Mouse (Mus musculus): ENCODE results near the gene Slc20a1. TPM values are rescaled to one million over a fixed set of nuclear protein-coding genes. Genes with fewer than 3 reads are reported as not detected.

Gene Slc20a1
- total RNA-seq, 1 experiment: 309 TPM

- Histone ChIP-seq H3K9me3 (ENCODE audit: control insufficient read depth, insufficient read depth, low read depth, low read length) (no peaks in the 10 kb centered on the region), H3K9ac (ENCODE audit: insufficient read depth, low read depth, low read length, poor library complexity, severe bottlenecking) (no peak overlapping the region), H3K4me1 (ENCODE audit: control insufficient read depth in 2 of 2, insufficient read depth in 2 of 2, low read length in 2 of 2, poor library complexity in 1 of 2) (peaks cover 3 to 4% of the 10 kb centered on the region in 2 experiments; a peak in 2 of 4 replicates), H3K27ac (ENCODE audit: insufficient read depth, low read depth, low read length, poor library complexity, severe bottlenecking) (no peak overlapping the region), H3K4me3 (ENCODE audit: insufficient read depth in 1 of 2, low read depth in 1 of 2, low read length in 2 of 2, poor library complexity in 1 of 2, severe bottlenecking in 1 of 2) (no peak overlapping the region), H3K36me3 (ENCODE audit: control insufficient read depth, insufficient read depth, low read length, poor library complexity, severe bottlenecking) (peaks cover 59% of the 10 kb centered on the region)
- in situ Hi-C loops (cut with MboI; ENCODE audit: low sequenced_read_pairs in 2 of 2, unreplicated experiment in 2 of 2): no loop called here
- DNase-seq (ENCODE audit: low read depth, low spot score): no peak
- no peak for TF ChIP-seq ZNF384 (IDR thresholded peaks at IDR 0.05; ENCODE audit: low read depth, low read length)
These were observed 11.7 kb downstream of the Slc20a1 start for GRCm38 (mm10) chr2:129210089-129210749.

- no peak overlapping the region for H3K9ac ChIP-seq (ENCODE audit: insufficient read depth, low read depth, low read length, poor library complexity, severe bottlenecking)
- in situ Hi-C loops (cut with MboI; ENCODE audit: low sequenced_read_pairs in 2 of 2, unreplicated experiment in 2 of 2): no loop called here
- no peak for TF ChIP-seq HCFC1 (IDR thresholded peaks at IDR 0.05; ENCODE audit: borderline replicate concordance, insufficient read depth, low read length)
- TF ChIP-seq ZC3H11A (IDR thresholded peaks at IDR 0.05; ENCODE audit: borderline replicate concordance, low read depth, low read length): no peak
- no peak for TF ChIP-seq MAFK (IDR thresholded peaks at IDR 0.05; ENCODE audit: insufficient read depth, low read depth, low read length)
- no peak for TF ChIP-seq ZNF384 (IDR thresholded peaks at IDR 0.05; ENCODE audit: low read depth, low read length)
- TF ChIP-seq CHD2 (IDR thresholded peaks at IDR 0.05; ENCODE audit: low read depth, low read length): no peak
- DNase-seq (ENCODE audit: low read depth, low spot score): no peak
- H3K36me3 ChIP-seq (ENCODE audit: control insufficient read depth, insufficient read depth, low read length, poor library complexity, severe bottlenecking): peaks cover 51% of the 10 kb centered on the region
- H3K27ac ChIP-seq (ENCODE audit: insufficient read depth, low read depth, low read length, poor library complexity, severe bottlenecking): no peak overlapping the region
- H3K4me1 ChIP-seq (ENCODE audit: control insufficient read depth in 2 of 2, insufficient read depth in 2 of 2, low read length in 2 of 2, poor library complexity in 1 of 2): peaks cover 1 to 3% of the 10 kb centered on the region in 2 experiments; a peak in 2 of 4 replicates
- H3K9me3 ChIP-seq (ENCODE audit: control insufficient read depth, insufficient read depth, low read depth, low read length): no peaks in the 10 kb centered on the region
- H3K4me3 ChIP-seq (ENCODE audit: insufficient read depth in 1 of 2, low read depth in 1 of 2, low read length in 2 of 2, poor library complexity in 1 of 2, severe bottlenecking in 1 of 2): no peak overlapping the region
These were observed 12.7 kb downstream of the Slc20a1 start for GRCm38 (mm10) chr2:129211255-129211654.

- H3K4me1 ChIP-seq (ENCODE audit: control insufficient read depth in 2 of 2, insufficient read depth in 2 of 2, low read length in 2 of 2, poor library complexity in 1 of 2): no peaks in the 10 kb centered on the region; a peak in 1 of 4 replicates
- TF ChIP-seq ZNF384 (IDR thresholded peaks at IDR 0.05; ENCODE audit: low read depth, low read length) (no peak), HCFC1 (IDR thresholded peaks at IDR 0.05; ENCODE audit: borderline replicate concordance, insufficient read depth, low read length) (no peak), MAFK (IDR thresholded peaks at IDR 0.05; ENCODE audit: insufficient read depth, low read depth, low read length) (no peak), CHD2 (IDR thresholded peaks at IDR 0.05; ENCODE audit: low read depth, low read length) (no peak), ZC3H11A (IDR thresholded peaks at IDR 0.05; ENCODE audit: borderline replicate concordance, low read depth, low read length) (no peak)
- no peak overlapping the region for H3K4me3 ChIP-seq (ENCODE audit: insufficient read depth in 1 of 2, low read depth in 1 of 2, low read length in 2 of 2, poor library complexity in 1 of 2, severe bottlenecking in 1 of 2)
- DNase-seq (ENCODE audit: low read depth, low spot score): no peak
- H3K9ac ChIP-seq (ENCODE audit: insufficient read depth, low read depth, low read length, poor library complexity, severe bottlenecking): no peak overlapping the region
- peaks cover 47% of the 10 kb centered on the region for H3K36me3 ChIP-seq (ENCODE audit: control insufficient read depth, insufficient read depth, low read length, poor library complexity, severe bottlenecking)
- in situ Hi-C loops (cut with MboI; ENCODE audit: low sequenced_read_pairs in 2 of 2, unreplicated experiment in 2 of 2): no loop called here
- H3K9me3 ChIP-seq (ENCODE audit: control insufficient read depth, insufficient read depth, low read depth, low read length): no peaks in the 10 kb centered on the region
- no peak overlapping the region for H3K27ac ChIP-seq (ENCODE audit: insufficient read depth, low read depth, low read length, poor library complexity, severe bottlenecking)
These were observed 13.4 kb downstream of the Slc20a1 start for GRCm38 (mm10) chr2:129211957-129212356.

- H3K4me3 ChIP-seq (ENCODE audit: insufficient read depth in 1 of 2, low read depth in 1 of 2, low read length in 2 of 2, poor library complexity in 1 of 2, severe bottlenecking in 1 of 2): no peak overlapping the region
- no peak overlapping the region for H3K27ac ChIP-seq (ENCODE audit: insufficient read depth, low read depth, low read length, poor library complexity, severe bottlenecking)
- in situ Hi-C loops (cut with MboI; ENCODE audit: low sequenced_read_pairs in 2 of 2, unreplicated experiment in 2 of 2): no loop called here
- TF ChIP-seq ZNF384 (IDR thresholded peaks at IDR 0.05; ENCODE audit: low read depth, low read length): no peak
- TF ChIP-seq CHD2 (IDR thresholded peaks at IDR 0.05; ENCODE audit: low read depth, low read length): no peak
- no peak for TF ChIP-seq MAFK (IDR thresholded peaks at IDR 0.05; ENCODE audit: insufficient read depth, low read depth, low read length)
- TF ChIP-seq HCFC1 (IDR thresholded peaks at IDR 0.05; ENCODE audit: borderline replicate concordance, insufficient read depth, low read length): no peak
- no peak for TF ChIP-seq ZC3H11A (IDR thresholded peaks at IDR 0.05; ENCODE audit: borderline replicate concordance, low read depth, low read length)
- H3K4me1 ChIP-seq (ENCODE audit: control insufficient read depth in 2 of 2, insufficient read depth in 2 of 2, low read length in 2 of 2, poor library complexity in 1 of 2): peaks cover 0 to 2% of the 10 kb centered on the region in 2 experiments; a peak in 1 of 4 replicates
- no peaks in the 10 kb centered on the region for H3K9me3 ChIP-seq (ENCODE audit: control insufficient read depth, insufficient read depth, low read depth, low read length)
- DNase-seq (ENCODE audit: low read depth, low spot score): no peak
- peaks cover 42% of the 10 kb centered on the region for H3K36me3 ChIP-seq (ENCODE audit: control insufficient read depth, insufficient read depth, low read length, poor library complexity, severe bottlenecking)
- no peak overlapping the region for H3K9ac ChIP-seq (ENCODE audit: insufficient read depth, low read depth, low read length, poor library complexity, severe bottlenecking)
These were observed 14.0 kb downstream of the Slc20a1 start for GRCm38 (mm10) chr2:129212566-129212965.

GRCm38 (mm10) chr2:129214774-129215173 lies 16.2 kb downstream of the Slc20a1 start:
- Histone ChIP-seq H3K27ac (ENCODE audit: insufficient read depth, low read depth, low read length, poor library complexity, severe bottlenecking) (no peak overlapping the region), H3K9me3 (ENCODE audit: control insufficient read depth, insufficient read depth, low read depth, low read length) (no peaks in the 10 kb centered on the region), H3K9ac (ENCODE audit: insufficient read depth, low read depth, low read length, poor library complexity, severe bottlenecking) (no peak overlapping the region), H3K4me3 (ENCODE audit: insufficient read depth in 1 of 2, low read depth in 1 of 2, low read length in 2 of 2, poor library complexity in 1 of 2, severe bottlenecking in 1 of 2) (no peak overlapping the region), H3K36me3 (ENCODE audit: control insufficient read depth, insufficient read depth, low read length, poor library complexity, severe bottlenecking) (peaks cover 22% of the 10 kb centered on the region), H3K4me1 (ENCODE audit: control insufficient read depth in 2 of 2, insufficient read depth in 2 of 2, low read length in 2 of 2, poor library complexity in 1 of 2) (peaks cover 0 to 8% of the 10 kb centered on the region in 2 experiments; a peak in 1 of 4 replicates)
- in situ Hi-C loops (cut with MboI; ENCODE audit: low sequenced_read_pairs in 2 of 2, unreplicated experiment in 2 of 2): no loop called here
- no peak for DNase-seq (ENCODE audit: low read depth, low spot score)
- TF ChIP-seq ZC3H11A (IDR thresholded peaks at IDR 0.05; ENCODE audit: borderline replicate concordance, low read depth, low read length) (no peak), CHD2 (IDR thresholded peaks at IDR 0.05; ENCODE audit: low read depth, low read length) (no peak), MAFK (IDR thresholded peaks at IDR 0.05; ENCODE audit: insufficient read depth, low read depth, low read length) (no peak)

Data from ES-E14 (cell line).